Mouse (Mus musculus): ENCODE measurements around the gene Scube2. TPM values are rescaled to one million over a fixed set of nuclear protein-coding genes. Genes with fewer than 3 reads are reported as not detected.

Scube2 gene
- polyA plus RNA-seq, 1 experiment from 2014 or later: 1.9 TPM

GRCm38 (mm10) chr7:109803516-109803915, 62.0 kb downstream of the Scube2 start:
- WGBS: 47% methylated on average over 1 of the region's 1 CpGs
- H3K27ac ChIP-seq (ENCODE audit: low read length): no peak overlapping the region
- no peak for ATAC-seq (ENCODE audit: insufficient number of reproducible peaks, insufficient read depth, low FRiP score, low read depth)

GRCm38 (mm10) chr7:109800626-109801025, 64.9 kb downstream of the Scube2 start:
- no peak overlapping the region for H3K4me2 ChIP-seq (replicated peaks; ENCODE audit: low read depth, low read length)
- H3K27ac ChIP-seq (ENCODE audit: low read length): no peak overlapping the region
- no peaks in the 10 kb centered on the region for H3K27me3 ChIP-seq (ENCODE audit: control insufficient read depth, insufficient read depth, low read length)
- no peak overlapping the region for H3K9ac ChIP-seq (replicated peaks; ENCODE audit: low read depth, low read length)
- 82% methylated on average over 4 of the region's 4 CpGs for WGBS
- no peaks in the 10 kb centered on the region for H3K9me3 ChIP-seq (ENCODE audit: control insufficient read depth, low read depth, low read length)
- ATAC-seq (ENCODE audit: insufficient number of reproducible peaks, insufficient read depth, low FRiP score, low read depth): no peak
- H3K36me3 ChIP-seq (ENCODE audit: control insufficient read depth, insufficient read depth, low read length): no peaks in the 10 kb centered on the region
- no peaks in the 10 kb centered on the region for H3K4me1 ChIP-seq (ENCODE audit: control insufficient read depth, insufficient read depth, low read length)
- no peak overlapping the region for H3K4me3 ChIP-seq (ENCODE audit: low read depth, low read length)

More at GRCm38 (mm10) chr7:109803516-109803915, 62.0 kb downstream of the Scube2 start:
- H3K4me3 ChIP-seq (ENCODE audit: low read depth, low read length): no peak overlapping the region
- H3K36me3 ChIP-seq (ENCODE audit: control insufficient read depth, insufficient read depth, low read length): no peaks in the 10 kb centered on the region
- H3K9me3 ChIP-seq (ENCODE audit: control insufficient read depth, low read depth, low read length): no peaks in the 10 kb centered on the region
- no peak overlapping the region for H3K4me2 ChIP-seq (replicated peaks; ENCODE audit: low read depth, low read length)
- H3K9ac ChIP-seq (replicated peaks; ENCODE audit: low read depth, low read length): no peak overlapping the region
- H3K4me1 ChIP-seq (ENCODE audit: control insufficient read depth, insufficient read depth, low read length): no peaks in the 10 kb centered on the region
- H3K27me3 ChIP-seq (ENCODE audit: control insufficient read depth, insufficient read depth, low read length): no peaks in the 10 kb centered on the region

- Histone ChIP-seq H3K9me3 (ENCODE audit: control insufficient read depth, low read depth, low read length) (no peaks in the 10 kb centered on the region), H3K4me3 (ENCODE audit: low read depth, low read length) (no peak overlapping the region), H3K36me3 (ENCODE audit: control insufficient read depth, insufficient read depth, low read length) (no peaks in the 10 kb centered on the region), H3K27ac (ENCODE audit: low read length) (no peak overlapping the region), H3K4me1 (ENCODE audit: control insufficient read depth, insufficient read depth, low read length) (no peaks in the 10 kb centered on the region), H3K27me3 (ENCODE audit: control insufficient read depth, insufficient read depth, low read length) (no peaks in the 10 kb centered on the region), H3K9ac (replicated peaks; ENCODE audit: low read depth, low read length) (no peak overlapping the region), H3K4me2 (replicated peaks; ENCODE audit: low read depth, low read length) (no peak overlapping the region)
- no peak for ATAC-seq (ENCODE audit: insufficient number of reproducible peaks, insufficient read depth, low FRiP score, low read depth)
- WGBS: 72% methylated on average over 11 of the region's 11 CpGs
Observed at GRCm38 (mm10) chr7:109799168-109799567, 66.3 kb downstream of the Scube2 start.

DNA sequence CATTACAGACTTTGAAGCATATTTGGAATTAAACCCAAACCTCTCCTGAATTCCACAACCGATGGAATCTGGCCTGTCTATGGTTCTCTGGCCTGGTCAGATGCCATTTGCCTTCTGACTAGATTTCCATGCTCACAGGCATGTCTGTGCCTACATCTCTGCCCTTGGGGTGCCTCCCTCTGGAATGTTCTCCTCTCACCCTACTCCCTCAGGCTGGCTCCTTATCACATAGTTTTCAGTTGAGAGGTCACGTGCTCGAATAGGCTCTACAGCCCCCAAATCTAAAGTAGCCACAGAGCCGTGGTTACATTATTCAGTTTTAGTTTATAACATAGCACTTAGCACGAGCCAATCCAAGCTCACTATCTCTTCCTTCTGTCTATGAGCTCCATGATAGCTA, 69.9 kb downstream of the Scube2 start:
- 51% methylated on average over 5 of the region's 5 CpGs for WGBS
- H3K4me1 ChIP-seq (ENCODE audit: control insufficient read depth, insufficient read depth, low read length): no peaks in the 10 kb centered on the region
- H3K36me3 ChIP-seq (ENCODE audit: control insufficient read depth, insufficient read depth, low read length): no peaks in the 10 kb centered on the region
- H3K9ac ChIP-seq (replicated peaks; ENCODE audit: low read depth, low read length): no peak overlapping the region
- H3K9me3 ChIP-seq (ENCODE audit: control insufficient read depth, low read depth, low read length): no peaks in the 10 kb centered on the region
- no peak overlapping the region for H3K27ac ChIP-seq (ENCODE audit: low read length)
- no peak for ATAC-seq (ENCODE audit: insufficient number of reproducible peaks, insufficient read depth, low FRiP score, low read depth)
- no peak overlapping the region for H3K4me3 ChIP-seq (ENCODE audit: low read depth, low read length)
- no peak overlapping the region for H3K4me2 ChIP-seq (replicated peaks; ENCODE audit: low read depth, low read length)
- H3K27me3 ChIP-seq (ENCODE audit: control insufficient read depth, insufficient read depth, low read length): no peaks in the 10 kb centered on the region

DNA sequence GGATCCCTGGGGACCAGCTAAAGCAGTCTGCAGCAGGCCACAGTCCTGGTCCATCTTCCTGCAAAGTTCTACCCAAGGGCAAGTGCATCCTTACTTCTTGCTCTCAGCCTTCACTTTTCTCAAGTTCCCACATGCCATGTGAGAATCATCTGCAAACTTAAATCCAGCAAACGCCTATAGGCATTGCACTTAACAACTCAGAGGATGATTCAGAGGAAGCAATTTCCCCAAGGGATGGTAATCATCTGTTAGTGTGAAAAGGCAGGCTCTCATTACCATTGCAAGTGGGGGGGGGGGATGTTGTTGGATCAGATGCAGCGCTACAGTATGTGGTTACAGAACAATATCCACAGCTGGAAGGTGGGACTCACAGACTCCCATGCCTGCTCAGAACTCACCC, 70.9 kb downstream of the Scube2 start:
- no peaks in the 10 kb centered on the region for H3K27me3 ChIP-seq (ENCODE audit: control insufficient read depth, insufficient read depth, low read length)
- no peak overlapping the region for H3K4me2 ChIP-seq (replicated peaks; ENCODE audit: low read depth, low read length)
- H3K27ac ChIP-seq (ENCODE audit: low read length): no peak overlapping the region
- no peaks in the 10 kb centered on the region for H3K4me1 ChIP-seq (ENCODE audit: control insufficient read depth, insufficient read depth, low read length)
- no peaks in the 10 kb centered on the region for H3K9me3 ChIP-seq (ENCODE audit: control insufficient read depth, low read depth, low read length)
- no peaks in the 10 kb centered on the region for H3K36me3 ChIP-seq (ENCODE audit: control insufficient read depth, insufficient read depth, low read length)
- no peak for ATAC-seq (ENCODE audit: insufficient number of reproducible peaks, insufficient read depth, low FRiP score, low read depth)
- no peak overlapping the region for H3K9ac ChIP-seq (replicated peaks; ENCODE audit: low read depth, low read length)
- no peak overlapping the region for H3K4me3 ChIP-seq (ENCODE audit: low read depth, low read length)
- 73% methylated on average over 2 of the region's 2 CpGs for whole genome bisulfite sequencing

DNA sequence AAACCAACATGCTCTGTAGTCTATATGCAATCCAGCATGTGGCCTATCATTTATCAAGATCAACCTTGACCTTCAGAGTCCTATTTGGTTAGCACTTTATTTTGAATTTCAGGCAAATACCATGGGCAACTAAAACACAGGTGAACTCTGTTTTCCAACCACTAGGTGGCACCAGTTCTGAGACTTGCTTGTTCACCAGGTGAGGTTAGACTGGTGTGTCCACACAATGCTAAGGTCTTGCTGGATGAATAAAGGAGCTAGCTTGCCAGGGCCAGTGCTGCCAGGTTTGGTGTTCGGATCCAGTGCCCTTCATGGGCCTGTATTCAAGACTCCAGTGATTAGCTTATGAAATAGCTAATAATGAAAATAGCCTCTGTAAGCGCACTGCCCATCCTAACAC, 72.7 kb downstream of the Scube2 start:
- no peak overlapping the region for H3K9ac ChIP-seq (replicated peaks; ENCODE audit: low read depth, low read length)
- no peaks in the 10 kb centered on the region for H3K4me1 ChIP-seq (ENCODE audit: control insufficient read depth, insufficient read depth, low read length)
- H3K9me3 ChIP-seq (ENCODE audit: control insufficient read depth, low read depth, low read length): no peaks in the 10 kb centered on the region
- no peak overlapping the region for H3K27ac ChIP-seq (ENCODE audit: low read length)
- H3K4me3 ChIP-seq (ENCODE audit: low read depth, low read length): no peak overlapping the region
- no peak overlapping the region for H3K4me2 ChIP-seq (replicated peaks; ENCODE audit: low read depth, low read length)
- no peaks in the 10 kb centered on the region for H3K27me3 ChIP-seq (ENCODE audit: control insufficient read depth, insufficient read depth, low read length)
- no peak for ATAC-seq (ENCODE audit: insufficient number of reproducible peaks, insufficient read depth, low FRiP score, low read depth)
- no peaks in the 10 kb centered on the region for H3K36me3 ChIP-seq (ENCODE audit: control insufficient read depth, insufficient read depth, low read length)
- WGBS: 65% methylated on average over 2 of the region's 2 CpGs

DNA sequence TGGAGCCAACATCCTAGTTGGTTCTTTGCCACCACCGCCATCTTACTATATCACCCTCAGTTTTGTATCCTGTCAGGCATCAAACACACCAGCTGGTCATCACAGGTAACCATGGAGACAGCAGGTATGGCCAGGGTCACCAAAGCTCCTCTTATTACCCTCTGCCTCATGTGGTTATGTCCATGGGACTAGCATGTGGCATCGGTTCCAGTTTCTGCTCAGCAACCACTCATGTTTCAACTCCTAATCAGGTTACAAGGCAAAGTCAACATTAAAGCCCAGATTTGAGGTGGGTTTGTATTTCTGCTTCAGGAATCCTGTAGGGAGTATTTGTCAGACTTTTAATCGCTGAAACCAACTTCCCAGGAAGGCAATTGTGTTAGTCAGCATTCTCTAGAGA, 74.7 kb downstream of the Scube2 start:
- Histone ChIP-seq H3K27me3 (ENCODE audit: control insufficient read depth, insufficient read depth, low read length) (no peaks in the 10 kb centered on the region), H3K4me1 (ENCODE audit: control insufficient read depth, insufficient read depth, low read length) (no peaks in the 10 kb centered on the region), H3K4me2 (replicated peaks; ENCODE audit: low read depth, low read length) (no peak overlapping the region), H3K9me3 (ENCODE audit: control insufficient read depth, low read depth, low read length) (no peaks in the 10 kb centered on the region), H3K9ac (replicated peaks; ENCODE audit: low read depth, low read length) (no peak overlapping the region), H3K27ac (ENCODE audit: low read length) (no peak overlapping the region), H3K36me3 (ENCODE audit: control insufficient read depth, insufficient read depth, low read length) (no peaks in the 10 kb centered on the region), H3K4me3 (ENCODE audit: low read depth, low read length) (no peak overlapping the region)
- peak; percentile 56; the same call in 1 of the 2 replicates for ATAC-seq (ENCODE audit: insufficient number of reproducible peaks, insufficient read depth, low FRiP score, low read depth)
- WGBS: 73% methylated on average over 3 of the region's 3 CpGs

- H3K9me3 ChIP-seq (ENCODE audit: control insufficient read depth, low read depth, low read length): no peaks in the 10 kb centered on the region
- no peak for ATAC-seq (ENCODE audit: insufficient number of reproducible peaks, insufficient read depth, low FRiP score, low read depth)
- WGBS: 71% methylated on average over 2 of the region's 2 CpGs
Observed at GRCm38 (mm10) chr7:109787860-109788259, 77.6 kb downstream of the Scube2 start.

DNA sequence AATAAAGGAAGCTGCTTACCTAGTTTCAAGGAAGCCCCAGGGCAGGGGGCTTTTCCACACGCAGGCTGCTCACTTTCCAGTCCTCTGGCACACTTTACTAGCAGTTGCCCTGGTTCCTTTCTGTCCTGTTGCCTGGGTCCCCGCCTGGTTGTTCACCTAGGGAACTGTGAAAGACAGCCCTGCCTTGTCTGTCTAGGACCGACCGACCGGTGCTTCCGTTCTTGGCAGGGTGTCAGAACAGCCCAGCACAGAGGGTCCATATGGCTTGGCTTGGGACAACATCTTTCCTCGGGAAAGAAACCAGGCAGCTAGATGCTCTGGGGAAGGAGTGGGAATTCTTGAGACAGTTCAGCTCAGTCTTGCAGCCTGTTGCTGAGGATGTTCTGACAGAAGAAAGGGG, 82.2 kb downstream of the Scube2 start:
- no peak overlapping the region for H3K4me3 ChIP-seq (ENCODE audit: low read depth, low read length)
- no peaks in the 10 kb centered on the region for H3K9me3 ChIP-seq (ENCODE audit: control insufficient read depth, low read depth, low read length)
- H3K27ac ChIP-seq (ENCODE audit: low read length): no peak overlapping the region
- no peaks in the 10 kb centered on the region for H3K36me3 ChIP-seq (ENCODE audit: control insufficient read depth, insufficient read depth, low read length)
- ATAC-seq (ENCODE audit: insufficient number of reproducible peaks, insufficient read depth, low FRiP score, low read depth): no peak
- no peak overlapping the region for H3K4me2 ChIP-seq (replicated peaks; ENCODE audit: low read depth, low read length)
- no peak overlapping the region for H3K9ac ChIP-seq (replicated peaks; ENCODE audit: low read depth, low read length)
- 39% methylated on average over 7 of the region's 7 CpGs for WGBS
- peaks cover 10% of the 10 kb centered on the region for H3K27me3 ChIP-seq (ENCODE audit: control insufficient read depth, insufficient read depth, low read length)
- peaks cover 5% of the 10 kb centered on the region; the same call in 1 of the 2 replicates for H3K4me1 ChIP-seq (ENCODE audit: control insufficient read depth, insufficient read depth, low read length)

More at GRCm38 (mm10) chr7:109787860-109788259, 77.6 kb downstream of the Scube2 start:
- Histone ChIP-seq H3K4me2 (replicated peaks; ENCODE audit: low read depth, low read length) (no peak overlapping the region), H3K27ac (ENCODE audit: low read length) (no peak overlapping the region), H3K4me3 (ENCODE audit: low read depth, low read length) (no peak overlapping the region), H3K4me1 (ENCODE audit: control insufficient read depth, insufficient read depth, low read length) (no peaks in the 10 kb centered on the region), H3K36me3 (ENCODE audit: control insufficient read depth, insufficient read depth, low read length) (no peaks in the 10 kb centered on the region), H3K9ac (replicated peaks; ENCODE audit: low read depth, low read length) (no peak overlapping the region), H3K27me3 (ENCODE audit: control insufficient read depth, insufficient read depth, low read length) (no peaks in the 10 kb centered on the region)
